Mouse (Mus musculus) liver, adult 2 months (tissue): ENCODE measurements at regions not wholly inside any gene's neighbourhood (a gene's known extent, or its start where the extent isn't known, plus 50 kb on each side); places are given as distances from the start of the nearest gene placed in this dataset.

ENCODE experiments used
- DNase-seq: peaks from one replicate; pipeline ENCODE4 v3.0.0-alpha.2; 2011; ENCODE audit warnings: low read depth, low spot score; ENCODE audit errors: extremely low read depth
- H3K27ac ChIP-seq: fragments of 200-500 bp; replicated peaks from 2 replicates; pipeline ENCODE4 v1.5.1; 2012; ENCODE audit warnings: low read depth, mild to moderate bottlenecking, control low read depth, inconsistent platforms, low read length; ENCODE audit not compliant: insufficient read depth
- H3K27me3 ChIP-seq: fragments of 200-500 bp; 2 replicates; pipeline ENCODE4 v1.6.1; 2012; ENCODE audit warnings: mild to moderate bottlenecking, moderate library complexity, low read length, inconsistent platforms; ENCODE audit not compliant: control insufficient read depth, insufficient read depth
- H3K36me3 ChIP-seq: fragments of 200-500 bp; 2 replicates; pipeline ENCODE4 v1.6.1; 2012; ENCODE audit warnings: low read length, inconsistent platforms; ENCODE audit not compliant: control insufficient read depth, insufficient read depth
- H3K4me1 ChIP-seq: fragments of 200-500 bp; 2 replicates; pipeline ENCODE4 v1.6.1; 2011; ENCODE audit warnings: low read length; ENCODE audit not compliant: control insufficient read depth, insufficient read depth
- H3K4me3 ChIP-seq: fragments of 200-500 bp; 2 replicates; pipeline ENCODE4 v1.5.1; 2011; ENCODE audit warnings: low read depth, mild to moderate bottlenecking, control low read depth, low read length, moderate library complexity; ENCODE audit not compliant: insufficient read depth
- H3K79me2 ChIP-seq: fragments of 200-500 bp; 2 replicates; pipeline ENCODE4 v1.6.1; 2012; ENCODE audit warnings: inconsistent platforms, mild to moderate bottlenecking, low read length, moderate library complexity; ENCODE audit not compliant: control insufficient read depth, insufficient read depth
- H3K9ac ChIP-seq: fragments of 200-500 bp; 2 replicates; pipeline ENCODE4 v1.6.1; 2012; ENCODE audit warnings: low read depth, mild to moderate bottlenecking, control low read depth, inconsistent platforms, low read length
- CTCF ChIP-seq: fragments of 200-500 bp; IDR thresholded peaks from 2 replicates; pipeline ENCODE4 v1.5.1; 2011; ENCODE audit warnings: low read depth, low read length, control low read depth
- POLR2A ChIP-seq: fragments of 200-500 bp; IDR thresholded peaks from 2 replicates; pipeline ENCODE4 v1.6.1; 2011; ENCODE audit warnings: low read length, control low read depth; ENCODE audit not compliant: insufficient read depth; ENCODE audit errors: extremely low read depth
- WGBS: fragments of 180-500 bp; shearing (Covaris S2); methylation state at CpG from one replicate; pipeline ENCODE4 v1.1.7; 2018; 5-methylcytosine and 5-hydroxymethylcytosine counted together

- WGBS, result 71% methylated on average over 6 of the region's 6 CpGs
- no peaks in the 10 kb centered on the region for H3K4me1 ChIP-seq
- H3K36me3 ChIP-seq, result no peaks in the 10 kb centered on the region
- no peak overlapping the region for H3K27ac ChIP-seq
- H3K9ac ChIP-seq, result no peak overlapping the region
- TF ChIP-seq POLR2A (no peak), CTCF (no peak)
- H3K27me3 ChIP-seq, result no peaks in the 10 kb centered on the region
- H3K4me3 ChIP-seq, result no peak overlapping the region
- no peaks in the 10 kb centered on the region for H3K79me2 ChIP-seq
- no peak for DNase-seq
These were observed 86.0 kb upstream of the Frmd6 start for GRCm38 (mm10) chr12:70739316-70739715.

- H3K4me3 ChIP-seq, result no peak overlapping the region
- no peaks in the 10 kb centered on the region for H3K36me3 ChIP-seq
- no peaks in the 10 kb centered on the region for H3K4me1 ChIP-seq
- WGBS, result 74% methylated on average over 7 of the region's 7 CpGs
- DNase-seq, result no peak
- H3K9ac ChIP-seq, result no peak overlapping the region
- no peaks in the 10 kb centered on the region for H3K79me2 ChIP-seq
- no peak for TF ChIP-seq POLR2A
- no peak for TF ChIP-seq CTCF
- no peaks in the 10 kb centered on the region for H3K27me3 ChIP-seq
- H3K27ac ChIP-seq, result no peak overlapping the region
These were observed 85.5 kb upstream of the Frmd6 start for GRCm38 (mm10) chr12:70739766-70740165.

- Histone ChIP-seq H3K9ac (no peak overlapping the region), H3K27me3 (no peaks in the 10 kb centered on the region), H3K27ac (no peak overlapping the region), H3K4me3 (no peak overlapping the region), H3K4me1 (no peaks in the 10 kb centered on the region), H3K36me3 (no peaks in the 10 kb centered on the region), H3K79me2 (no peaks in the 10 kb centered on the region)
- no peak for DNase-seq
- WGBS, result 54% methylated on average over 3 of the region's 3 CpGs
- TF ChIP-seq CTCF, result no peak
- no peak for TF ChIP-seq POLR2A
These were observed 82.5 kb upstream of the Frmd6 start for GRCm38 (mm10) chr12:70742836-70743235.

- Histone ChIP-seq H3K79me2 (no peaks in the 10 kb centered on the region), H3K36me3 (no peaks in the 10 kb centered on the region), H3K4me3 (no peak overlapping the region), H3K4me1 (no peaks in the 10 kb centered on the region), H3K9ac (no peak overlapping the region), H3K27me3 (no peaks in the 10 kb centered on the region), H3K27ac (no peak overlapping the region)
- DNase-seq, result no peak
- TF ChIP-seq CTCF (no peak), POLR2A (no peak)
- 43% methylated on average over 2 of the region's 2 CpGs for WGBS
These were observed 79.6 kb upstream of the Frmd6 start for GRCm38 (mm10) chr12:70745681-70746080.

- no peak overlapping the region for H3K4me3 ChIP-seq
- WGBS, result 94% methylated on average over 2 of the region's 2 CpGs
- DNase-seq, result no peak
These were observed 75.7 kb upstream of the Frmd6 start for GRCm38 (mm10) chr12:70749651-70750050.

GRCm38 (mm10) chr12:70750651-70751578, 74.4 kb upstream of the Frmd6 start:
- TF ChIP-seq POLR2A, result no peak
- no peak for TF ChIP-seq CTCF
- WGBS, result 90% methylated on average over 7 of the region's 7 CpGs
- no peak for DNase-seq
- Histone ChIP-seq H3K4me1 (no peaks in the 10 kb centered on the region), H3K9ac (no peak overlapping the region), H3K79me2 (no peaks in the 10 kb centered on the region), H3K27ac (no peak overlapping the region), H3K36me3 (no peaks in the 10 kb centered on the region), H3K4me3 (no peak overlapping the region), H3K27me3 (no peaks in the 10 kb centered on the region)

More at GRCm38 (mm10) chr12:70749651-70750050, 75.7 kb upstream of the Frmd6 start:
- H3K27ac ChIP-seq, result no peak overlapping the region
- no peaks in the 10 kb centered on the region for H3K36me3 ChIP-seq
- no peak overlapping the region for H3K9ac ChIP-seq
- no peaks in the 10 kb centered on the region for H3K4me1 ChIP-seq
- no peaks in the 10 kb centered on the region for H3K79me2 ChIP-seq
- no peak for TF ChIP-seq POLR2A
- no peak for TF ChIP-seq CTCF
- H3K27me3 ChIP-seq, result no peaks in the 10 kb centered on the region
